Mouse (Mus musculus) ES-E14 (cell line): ENCODE measurements around the gene Kctd17.

ENCODE experiments used
- CHD2 ChIP-seq: IDR thresholded peaks from 2 replicates; pipeline ENCODE4 v1.6.1; 2014; ENCODE audit warnings: mild to moderate bottlenecking, low read depth, low read length, inconsistent platforms
- HCFC1 ChIP-seq: IDR thresholded peaks from 2 replicates; pipeline ENCODE4 v1.6.1; 2012; ENCODE audit warnings: low read length, inconsistent platforms, borderline replicate concordance; ENCODE audit not compliant: insufficient read depth
- MAFK ChIP-seq: IDR thresholded peaks from 2 replicates; pipeline ENCODE4 v1.6.1; 2014; ENCODE audit warnings: mild to moderate bottlenecking, low read depth, low read length, inconsistent platforms; ENCODE audit not compliant: insufficient read depth
- ZNF384 ChIP-seq: IDR thresholded peaks from 2 replicates; pipeline ENCODE4 v1.6.1; 2012; ENCODE audit warnings: low read depth, low read length, inconsistent platforms

GRCm38 (mm10) chr15:78455168-78455567, 26.8 kb downstream of the Kctd17 start:
- TF ChIP-seq MAFK (no peak), CHD2 (no peak), ZNF384 (no peak), HCFC1 (no peak)
